Mouse (Mus musculus): ENCODE measurements around the gene Insl6. TPM values are rescaled to one million over a fixed set of nuclear protein-coding genes. Genes with fewer than 3 reads are reported as not detected.

Gene Insl6
- total and polyA plus RNA-seq, 3 experiments: 5.1 to 11.2 (median 8.5) TPM

DNA sequence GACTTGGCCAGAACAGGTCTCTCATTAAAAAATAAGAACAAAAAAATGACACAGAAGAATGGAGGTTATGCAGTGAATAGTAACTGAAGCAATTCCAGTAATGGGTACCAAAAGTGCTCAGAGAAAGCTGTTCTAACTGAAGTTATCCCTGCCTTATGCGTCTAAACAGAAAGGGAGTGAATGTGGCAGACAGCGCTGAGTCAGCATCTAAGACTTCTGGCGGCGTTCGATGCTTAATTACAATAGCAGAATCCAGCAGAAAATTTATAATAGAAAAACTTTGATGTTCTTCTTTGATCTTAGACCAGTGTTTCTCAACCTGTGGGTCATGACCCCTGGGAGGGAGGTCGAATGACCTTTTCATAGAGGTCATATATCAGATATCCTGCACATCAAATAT is 20.5 kb upstream of the Insl6 start:
- no peak overlapping the region for H3K4me2 ChIP-seq (ENCODE audit: insufficient read depth, low read depth, poor library complexity, severe bottlenecking)
- H3K9ac ChIP-seq (ENCODE audit: insufficient read depth, low read depth): no peak overlapping the region
- H3K36me3 ChIP-seq (replicated peaks in 1 of 2; ENCODE audit: control insufficient read depth in 1 of 2, insufficient read depth in 1 of 2, low read length in 1 of 2): peaks cover 5 to 9% of the 10 kb centered on the region in 2 experiments
- H3K79me2 ChIP-seq (replicated peaks; ENCODE audit: control insufficient read depth, extremely low read depth, insufficient read depth, poor library complexity, severe bottlenecking): no peaks in the 10 kb centered on the region
- no peak overlapping the region for H3K4me3 ChIP-seq (replicated peaks in 1 of 3; ENCODE audit: low read depth in 2 of 3, low read length in 2 of 3, poor library complexity in 1 of 3)
- peaks cover 3 to 12% of the 10 kb centered on the region in 2 experiments for H3K4me1 ChIP-seq (ENCODE audit: control insufficient read depth in 1 of 2, insufficient read depth in 2 of 2)
- TF ChIP-seq HCFC1 (IDR thresholded peaks at IDR 0.05; ENCODE audit: low read depth, low read length): no peak
- TF ChIP-seq RAD21 (IDR thresholded peaks at IDR 0.05; ENCODE audit: low read depth, low read length): no peak
- TF ChIP-seq POLR2AphosphoS2 (IDR thresholded peaks at IDR 0.05; ENCODE audit: low read depth, low read length): no peak
- peak; percentile 75 for TF ChIP-seq MAFK (IDR thresholded peaks at IDR 0.05; ENCODE audit: insufficient replicate concordance, low read length)
- H3K27me3 ChIP-seq (replicated peaks): no peaks in the 10 kb centered on the region
- in situ Hi-C loops (cut with MboI; ENCODE audit: low pct_ligation_motif_present, low pct_unique_long_range_greater_than_20kb, low sequenced_read_pairs): no loop called here
- H3K27ac ChIP-seq (ENCODE audit: insufficient read depth, low read depth): no peak overlapping the region
- no peak for DNase-seq (ENCODE audit: extremely low read depth)
- H3K9me3 ChIP-seq (replicated peaks; ENCODE audit: low read length): no peaks in the 10 kb centered on the region
- dilution Hi-C loops (cut with MboI; ENCODE audit: extremely low pct_ligation_motif_present, extremely low pct_unique_long_range_greater_than_20kb, low sequenced_read_pairs): no loop called here

DNA sequence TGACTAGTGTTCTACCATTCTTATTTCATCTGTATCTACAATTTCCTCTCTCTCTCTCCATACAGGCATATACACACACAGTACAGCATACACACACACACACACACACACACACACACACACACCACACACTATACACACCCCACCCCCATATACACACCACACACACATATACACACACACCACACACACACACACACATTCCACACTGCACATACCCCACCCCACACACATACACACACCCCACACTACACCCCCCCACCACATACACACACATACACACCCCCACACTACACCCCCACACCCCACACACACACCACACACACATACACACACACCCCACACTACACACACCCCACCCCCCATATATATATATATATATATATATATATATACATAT is 19.7 kb upstream of the Insl6 start:
- Histone ChIP-seq H3K79me2 (replicated peaks; ENCODE audit: control insufficient read depth, extremely low read depth, insufficient read depth, poor library complexity, severe bottlenecking) (no peaks in the 10 kb centered on the region), H3K27ac (ENCODE audit: insufficient read depth, low read depth) (no peak overlapping the region), H3K4me3 (replicated peaks in 1 of 3; ENCODE audit: low read depth in 2 of 3, low read length in 2 of 3, poor library complexity in 1 of 3) (no peak overlapping the region), H3K36me3 (replicated peaks in 1 of 2; ENCODE audit: control insufficient read depth in 1 of 2, insufficient read depth in 1 of 2, low read length in 1 of 2) (peaks cover 2 to 5% of the 10 kb centered on the region in 2 experiments), H3K9ac (ENCODE audit: insufficient read depth, low read depth) (no peak overlapping the region), H3K4me1 (ENCODE audit: control insufficient read depth in 1 of 2, insufficient read depth in 2 of 2) (peaks cover 3 to 12% of the 10 kb centered on the region in 2 experiments), H3K4me2 (ENCODE audit: insufficient read depth, low read depth, poor library complexity, severe bottlenecking) (no peak overlapping the region), H3K27me3 (replicated peaks) (no peaks in the 10 kb centered on the region), H3K9me3 (replicated peaks; ENCODE audit: low read length) (no peaks in the 10 kb centered on the region)
- dilution Hi-C loops (cut with MboI; ENCODE audit: extremely low pct_ligation_motif_present, extremely low pct_unique_long_range_greater_than_20kb, low sequenced_read_pairs) (no loop called here), in situ Hi-C loops (cut with MboI; ENCODE audit: low pct_ligation_motif_present, low pct_unique_long_range_greater_than_20kb, low sequenced_read_pairs) (no loop called here)
- DNase-seq (ENCODE audit: extremely low read depth): no peak
- no peak for TF ChIP-seq GABPA (IDR thresholded peaks at IDR 0.05; ENCODE audit: insufficient replicate concordance, low read depth, low read length)
- TF ChIP-seq ZC3H11A (IDR thresholded peaks at IDR 0.05; ENCODE audit: low read depth, low read length): no peak
- no peak for TF ChIP-seq RAD21 (IDR thresholded peaks at IDR 0.05; ENCODE audit: low read depth, low read length)
- TF ChIP-seq CTCF (conservative IDR thresholded peaks at IDR 0.05 in 1 of 2, IDR thresholded peaks at IDR 0.05 in 1 of 2; ENCODE audit: low read depth in 2 of 2, low read length in 2 of 2): no peak
- no peak for TF ChIP-seq RCOR1 (conservative IDR thresholded peaks at IDR 0.05; ENCODE audit: low read depth, low read length)
- TF ChIP-seq ZMIZ1 (IDR thresholded peaks at IDR 0.05; ENCODE audit: low read depth, low read length): no peak
- no peak for TF ChIP-seq CHD2 (IDR thresholded peaks at IDR 0.05; ENCODE audit: low read length)

DNA sequence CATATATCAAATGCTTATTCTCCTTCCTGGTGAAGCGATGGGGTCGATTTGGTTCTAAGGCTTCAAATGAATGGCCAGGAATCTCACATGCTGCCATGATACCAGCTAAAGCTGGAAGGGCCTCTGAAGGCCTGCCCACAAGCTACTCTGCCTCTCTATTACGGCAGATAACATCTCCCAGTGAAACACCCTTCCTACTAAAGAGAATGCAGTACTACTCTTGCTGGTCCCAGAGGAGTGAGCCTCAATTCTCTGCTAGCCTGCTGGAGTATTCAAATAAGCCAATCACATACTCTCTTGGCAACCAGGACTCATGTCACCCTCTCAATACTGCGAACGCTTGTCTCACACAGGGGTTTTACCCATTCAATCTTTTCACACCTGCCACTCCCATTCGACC is 17.1 kb upstream of the Insl6 start:
- Histone ChIP-seq H3K4me2 (ENCODE audit: insufficient read depth, low read depth, poor library complexity, severe bottlenecking) (no peak overlapping the region), H3K27me3 (replicated peaks) (no peaks in the 10 kb centered on the region), H3K4me3 (replicated peaks in 1 of 3; ENCODE audit: low read depth in 2 of 3, low read length in 2 of 3, poor library complexity in 1 of 3) (no peak overlapping the region), H3K36me3 (replicated peaks in 1 of 2; ENCODE audit: control insufficient read depth in 1 of 2, insufficient read depth in 1 of 2, low read length in 1 of 2) (no peaks in the 10 kb centered on the region), H3K79me2 (replicated peaks; ENCODE audit: control insufficient read depth, extremely low read depth, insufficient read depth, poor library complexity, severe bottlenecking) (no peaks in the 10 kb centered on the region), H3K9ac (ENCODE audit: insufficient read depth, low read depth) (no peak overlapping the region), H3K4me1 (ENCODE audit: control insufficient read depth in 1 of 2, insufficient read depth in 2 of 2) (peaks cover 3 to 12% of the 10 kb centered on the region in 2 experiments), H3K9me3 (replicated peaks; ENCODE audit: low read length) (no peaks in the 10 kb centered on the region), H3K27ac (ENCODE audit: insufficient read depth, low read depth) (no peak overlapping the region)
- in situ Hi-C loops (cut with MboI; ENCODE audit: low pct_ligation_motif_present, low pct_unique_long_range_greater_than_20kb, low sequenced_read_pairs): no loop called here
- no peak for DNase-seq (ENCODE audit: extremely low read depth)
- dilution Hi-C loops (cut with MboI; ENCODE audit: extremely low pct_ligation_motif_present, extremely low pct_unique_long_range_greater_than_20kb, low sequenced_read_pairs): no loop called here
- no peak for TF ChIP-seq MAZ (IDR thresholded peaks at IDR 0.05; ENCODE audit: low read depth, low read length)

Measured in CH12.LX (cell line).